Mouse (Mus musculus): ENCODE measurements around the gene Itsn1.

The Itsn1 gene

DNA sequence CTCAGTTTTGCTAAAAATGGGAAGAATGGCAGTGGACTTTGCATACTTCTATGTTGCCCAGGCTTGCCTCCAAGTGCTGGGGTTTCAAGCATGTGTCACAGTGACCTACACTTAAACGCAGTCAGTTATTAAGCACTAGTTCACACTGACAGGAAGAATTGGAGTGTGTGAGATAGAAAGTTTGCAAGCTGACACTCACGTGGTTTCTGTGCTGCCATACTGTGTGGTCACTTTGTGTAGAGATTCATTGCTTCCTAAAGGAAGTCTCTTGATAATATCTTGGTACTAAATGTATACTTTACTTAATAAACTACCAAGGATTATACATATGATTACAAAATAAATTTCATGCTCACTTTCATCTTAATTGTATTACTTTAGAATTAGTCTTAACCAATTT, 3.7 kb downstream of the Itsn1 start:
- DNase-seq (ENCODE audit: low spot score), result no peak

GRCm38 (mm10) chr16:91734771-91735170, 5.7 kb downstream of the Itsn1 start:
- no peak for DNase-seq (ENCODE audit: low spot score)

GRCm38 (mm10) chr16:91736046-91736816, 7.2 kb downstream of the Itsn1 start:
- no peak for DNase-seq (ENCODE audit: low spot score)

- no peak for DNase-seq (ENCODE audit: low spot score)
Observed at GRCm38 (mm10) chr16:91738505-91738904, 9.4 kb downstream of the Itsn1 start.

GRCm38 (mm10) chr16:91740184-91740917, 11.3 kb downstream of the Itsn1 start:
- DNase-seq (ENCODE audit: low spot score), result no peak

DNA sequence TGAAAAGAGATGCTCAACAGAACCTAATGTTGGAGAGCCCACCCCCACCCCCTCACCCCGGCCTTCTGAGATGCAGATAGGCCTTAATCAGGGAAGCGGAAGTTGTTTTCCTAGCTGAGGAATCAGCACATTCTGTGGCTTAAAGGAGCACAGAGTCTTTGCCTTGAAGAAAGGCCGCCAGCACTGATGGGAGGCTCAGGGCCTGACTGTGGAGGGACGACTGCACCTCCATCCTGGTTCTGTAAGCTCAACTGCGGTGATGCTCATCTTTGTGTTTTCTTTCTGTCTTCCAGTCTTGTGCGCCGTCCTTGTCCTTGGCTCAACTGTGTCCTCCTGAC, 11.8 kb downstream of the Itsn1 start:
- no peak for DNase-seq (ENCODE audit: low spot score)

- no peak for DNase-seq (ENCODE audit: low spot score)
Observed at GRCm38 (mm10) chr16:91743055-91743454, 14.0 kb downstream of the Itsn1 start.

DNA sequence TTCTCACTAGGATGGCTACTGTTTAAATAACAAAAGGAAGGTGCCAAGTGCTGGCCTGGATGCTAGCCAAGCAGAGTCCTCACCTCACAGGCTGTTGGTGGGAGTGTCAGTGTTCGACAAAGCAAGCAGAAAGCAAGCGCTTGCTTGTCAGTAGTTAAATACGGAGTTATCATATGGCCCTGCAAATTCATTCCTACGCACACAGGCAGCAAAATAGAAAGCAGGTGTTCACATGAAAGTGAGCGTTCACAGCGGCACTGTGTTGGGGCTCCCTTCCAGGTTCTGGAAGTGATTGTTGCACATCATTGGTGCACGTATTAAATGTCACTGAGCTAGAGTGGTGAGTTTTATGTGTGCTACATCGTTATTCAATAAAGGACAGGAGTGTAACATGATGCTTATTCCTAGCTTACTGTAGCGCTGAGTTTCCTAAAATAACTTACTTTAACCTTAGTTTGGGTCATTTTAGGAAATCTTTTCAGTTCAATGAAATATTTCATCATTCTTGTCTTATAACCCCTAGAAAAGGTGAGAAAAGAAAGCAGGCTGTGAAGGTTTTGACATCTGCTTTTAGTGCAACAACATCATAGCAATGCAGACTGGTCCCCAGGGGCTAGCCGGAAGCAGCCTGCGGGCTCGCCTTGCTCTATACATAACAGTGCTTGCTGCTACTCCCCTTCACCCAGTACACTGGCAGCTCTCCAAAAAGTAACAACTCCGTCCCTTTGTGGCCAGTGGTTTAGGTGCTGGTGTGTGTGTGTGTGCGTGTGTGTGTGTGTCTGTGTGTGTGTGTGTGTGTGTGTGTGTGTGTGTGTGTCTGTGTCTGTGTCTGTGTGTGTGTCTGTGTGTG, 17.2 kb downstream of the Itsn1 start:
- no peak for DNase-seq (ENCODE audit: low spot score)

- no peak for DNase-seq (ENCODE audit: low spot score)
Observed at GRCm38 (mm10) chr16:91747567-91747966, 18.5 kb downstream of the Itsn1 start.

DNA sequence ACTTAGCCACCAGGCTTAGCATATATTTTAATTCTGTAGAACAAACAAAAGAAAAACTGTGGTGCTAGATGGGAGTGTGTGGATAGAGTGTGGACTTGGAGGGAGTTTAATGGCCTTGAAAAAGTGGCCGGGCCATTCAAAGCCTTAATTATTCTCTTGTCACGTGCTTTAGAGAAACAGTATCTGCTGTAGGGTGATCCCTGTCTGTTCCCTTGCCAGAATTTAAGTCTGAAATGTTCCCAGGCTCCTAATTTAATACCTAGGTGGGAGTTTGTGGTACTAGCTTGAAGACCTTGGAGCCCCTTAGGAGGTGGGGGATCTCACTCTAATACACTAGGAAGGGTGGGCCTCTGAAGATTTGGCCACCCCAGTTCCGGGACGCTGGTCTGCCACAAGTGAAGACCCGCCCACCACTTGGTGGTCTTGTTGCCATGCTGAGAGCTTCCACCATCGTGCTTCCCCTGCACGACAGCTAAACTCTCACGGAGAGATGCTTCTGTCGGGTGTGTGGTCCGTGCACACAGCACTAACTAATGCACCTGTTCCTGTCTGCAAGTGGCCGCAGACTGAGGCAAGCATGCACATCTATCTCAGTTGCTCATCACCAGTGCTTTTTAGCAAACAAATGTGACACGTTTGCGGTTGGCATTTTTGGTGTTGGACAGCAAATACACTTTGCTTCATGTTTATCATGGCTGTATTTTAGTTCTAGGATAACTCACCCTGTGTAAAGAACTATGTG, 22.7 kb downstream of the Itsn1 start:
- no peak for DNase-seq (ENCODE audit: low spot score)

DNA sequence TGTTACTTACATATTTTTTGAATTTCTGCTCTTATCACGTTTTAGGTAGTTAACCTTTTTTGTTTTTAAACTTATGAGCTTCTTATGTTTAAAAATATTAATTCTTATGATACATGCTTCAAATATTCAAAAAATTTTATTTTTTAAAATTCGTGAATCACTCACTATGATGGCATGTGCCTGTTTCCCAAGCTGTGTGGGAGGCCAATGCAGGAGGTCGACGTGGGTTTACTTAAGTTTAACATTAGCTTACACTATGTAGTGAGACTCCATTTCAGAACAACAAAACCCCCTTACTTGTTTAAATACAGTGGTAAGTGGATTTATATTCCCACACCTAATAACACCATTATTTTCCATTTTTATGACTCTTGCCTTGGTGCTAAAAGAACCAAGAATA, 24.5 kb downstream of the Itsn1 start:
- no peak for DNase-seq (ENCODE audit: low spot score)

DNA sequence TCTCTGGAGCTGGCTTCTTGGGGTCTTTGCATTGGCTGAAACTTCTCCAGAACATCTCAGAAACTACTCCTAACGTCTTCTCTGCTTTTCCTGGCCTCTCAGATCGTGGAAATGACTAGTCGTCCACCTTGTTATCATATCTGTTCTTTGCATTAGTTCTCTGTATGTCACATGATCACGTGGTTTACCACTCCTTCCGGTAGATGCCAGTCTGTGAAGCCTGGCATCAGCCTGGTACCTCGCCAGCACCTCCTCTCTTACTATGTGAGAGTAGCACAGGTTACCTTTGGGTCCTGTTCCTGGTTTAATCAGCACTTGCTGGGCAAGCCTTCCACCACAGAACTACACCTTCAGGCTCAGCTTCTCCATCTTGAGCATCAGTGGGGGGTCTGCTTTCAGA, 25.9 kb downstream of the Itsn1 start:
- DNase-seq (ENCODE audit: low spot score), result no peak

DNA sequence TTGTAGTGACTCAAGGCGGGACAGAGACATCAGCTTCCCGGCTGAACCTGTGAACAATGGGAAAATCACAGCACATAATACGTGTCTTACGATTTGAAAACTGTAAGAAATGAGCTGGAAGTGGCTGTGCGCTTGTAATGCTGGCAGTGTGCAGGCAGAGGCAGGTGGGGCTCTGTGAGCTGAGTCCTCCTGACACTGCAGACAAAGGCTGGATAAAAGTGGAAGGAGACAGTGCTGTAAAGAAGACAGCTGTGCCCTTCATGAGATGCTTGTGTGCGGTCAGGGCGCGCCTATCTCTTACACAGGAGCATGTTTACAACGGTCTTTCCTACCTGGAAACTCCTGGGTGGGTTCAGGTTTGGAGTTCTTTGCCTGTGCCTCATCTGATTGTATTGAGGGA, 32.1 kb downstream of the Itsn1 start:
- DNase-seq (ENCODE audit: low spot score), result no peak

GRCm38 (mm10) chr16:91761761-91762160, 32.7 kb downstream of the Itsn1 start:
- DNase-seq (ENCODE audit: low spot score), result no peak

DNA sequence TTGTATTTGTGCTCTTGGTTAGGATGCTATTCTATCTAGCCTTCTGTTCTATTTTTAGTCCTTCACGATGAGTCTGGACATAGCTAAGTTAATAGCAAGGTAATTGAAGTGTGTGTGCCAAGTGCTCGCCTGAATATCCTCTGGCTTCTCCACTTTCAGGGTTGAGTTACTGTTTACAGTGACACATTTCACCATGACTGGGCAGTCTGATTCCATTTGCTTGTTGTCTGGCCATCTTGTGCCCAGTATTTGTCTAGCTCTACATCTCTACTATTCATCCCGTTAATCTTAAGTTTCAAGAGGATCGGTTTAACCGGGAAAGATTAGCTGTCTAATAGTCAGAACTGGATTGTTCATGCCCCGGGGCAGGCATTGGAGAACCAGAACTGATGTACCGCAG, 33.4 kb downstream of the Itsn1 start:
- no peak for DNase-seq (ENCODE audit: low spot score)

DNA sequence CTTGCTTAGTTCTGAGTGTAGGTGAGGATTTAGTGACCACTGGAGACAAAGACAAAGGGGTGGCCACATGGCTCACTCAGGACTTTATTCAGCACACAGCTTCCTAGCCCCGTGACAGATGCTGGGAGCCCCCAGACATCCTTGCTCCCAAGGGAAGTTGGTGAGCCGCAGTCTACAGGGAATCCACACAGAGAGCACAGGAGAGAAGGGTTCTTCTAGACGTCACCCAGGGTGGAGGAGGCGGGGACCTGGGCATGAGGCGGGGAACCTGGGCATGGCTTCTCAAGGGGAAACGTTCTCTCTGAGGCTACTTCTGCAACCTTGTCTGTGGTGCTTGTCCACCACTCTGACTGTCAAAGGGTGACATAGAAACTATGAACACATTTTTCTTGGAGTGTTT, 34.9 kb downstream of the Itsn1 start:
- no peak for DNase-seq (ENCODE audit: low spot score)

DNA sequence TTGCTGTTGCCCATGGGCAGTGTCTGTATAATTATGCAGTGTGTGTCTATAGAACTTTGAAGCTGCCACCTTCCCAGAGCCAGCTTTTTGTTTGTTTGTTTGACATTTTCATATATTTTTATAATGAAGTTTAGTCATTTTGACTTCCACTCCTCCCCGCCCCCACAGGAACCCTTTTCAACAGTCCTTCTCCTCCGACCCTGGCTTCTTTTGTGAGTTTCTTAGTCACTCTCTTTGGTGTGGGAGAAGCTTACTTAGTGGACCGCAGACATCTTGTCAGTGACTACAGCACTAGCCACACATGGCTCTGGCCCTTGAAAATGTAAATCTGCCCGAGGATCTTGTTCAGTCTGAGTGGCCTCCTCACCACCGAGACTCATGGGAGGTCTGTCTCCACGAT, 35.3 kb downstream of the Itsn1 start:
- DNase-seq (ENCODE audit: low spot score), result no peak

- DNase-seq (ENCODE audit: low spot score), result no peak
Observed at GRCm38 (mm10) chr16:91765121-91765815, 36.2 kb downstream of the Itsn1 start.

DNA sequence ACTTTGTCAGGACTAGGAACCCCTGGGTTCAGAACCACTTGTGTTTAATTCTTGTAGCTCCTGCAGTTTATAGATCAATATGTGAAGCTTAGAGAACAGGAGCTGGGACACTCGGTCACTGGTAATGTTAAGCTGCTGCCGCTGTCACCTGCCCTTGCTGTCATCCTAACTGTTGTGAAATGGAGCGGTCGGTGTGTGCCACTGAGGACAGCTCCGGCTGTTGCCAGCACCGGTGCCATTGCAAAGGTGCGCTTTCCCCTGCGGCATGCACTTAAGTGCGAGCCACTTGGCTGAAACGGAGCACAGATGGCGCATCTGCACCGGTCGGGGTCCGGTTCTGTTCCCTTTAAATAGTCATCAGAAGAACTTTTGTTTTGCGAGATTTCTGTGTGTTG, 36.7 kb downstream of the Itsn1 start:
- DNase-seq (ENCODE audit: low spot score), result no peak

DNA sequence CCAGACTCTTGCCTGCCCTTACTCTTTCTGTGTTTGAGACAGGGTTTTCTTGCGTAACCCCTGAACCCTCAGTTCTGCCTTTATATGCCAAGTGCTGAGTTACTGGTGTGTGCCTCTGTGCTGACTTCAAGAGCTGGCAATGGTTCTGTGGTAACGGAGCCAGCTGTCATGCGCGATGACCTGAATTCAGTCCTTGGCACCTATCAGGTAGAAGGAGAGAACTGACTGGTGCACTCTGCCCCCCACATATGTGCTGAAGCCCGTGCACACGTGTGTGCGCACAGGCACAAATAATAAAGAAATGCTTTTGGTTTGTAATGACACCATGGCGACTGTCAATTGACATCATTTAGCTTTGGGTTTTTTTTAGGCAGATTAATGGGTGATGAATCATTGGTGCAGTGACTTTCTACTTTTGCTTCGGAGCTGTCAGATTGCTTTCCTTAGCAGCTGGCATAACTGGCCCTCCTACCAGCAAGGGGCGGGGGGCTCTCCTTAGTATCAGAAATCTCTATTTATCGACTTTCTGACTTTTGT, 38.2 kb downstream of the Itsn1 start:
- no peak for DNase-seq (ENCODE audit: low spot score)

- DNase-seq (ENCODE audit: low spot score), result no peak
Observed at GRCm38 (mm10) chr16:91768586-91768985, 39.5 kb downstream of the Itsn1 start.
